Mouse (Mus musculus): Measurements from ENCODE around the gene Gm21936. TPM values are rescaled to one million over a fixed set of nuclear protein-coding genes. Genes with fewer than 3 reads are reported as not detected.
"Not testable (repeated sequence)": the region's sequence is repeated elsewhere in the genome, so short reads cannot be mapped to it uniquely, and the experiment has no call there.

Gene Gm21936
- not detected in 2 replicates for polyA plus RNA-seq (2012; ENCODE audit: insufficient read depth, insufficient read length, missing spikeins)

- not testable (repeated sequence) for H3K4me3 ChIP-seq (ENCODE audit: insufficient read depth, low read length); H3K27ac ChIP-seq (ENCODE audit: insufficient read depth, low read depth, low read length)
These were observed at the start of gene Gm21936 for GRCm38 (mm10) chr12:87795212-87795611. Gene Gm21936 (plus strand): TSS chr12:87795512.

GRCm38 (mm10) chr12:87775655-87776054 is 19.7 kb upstream of the Gm21936 start, which contains the start of gene Gm21319:
Gene Gm21319 (minus strand): TSS chr12:87775755.
- H3K27ac ChIP-seq (ENCODE audit: insufficient read depth, low read depth, low read length); H3K4me3 ChIP-seq (ENCODE audit: insufficient read depth, low read length); H3K4me1 ChIP-seq (ENCODE audit: control insufficient read depth, insufficient read depth, low read length): not testable (repeated sequence)

More at GRCm38 (mm10) chr12:87795212-87795611, at the start of gene Gm21936:
- not testable (repeated sequence) for H3K4me1 ChIP-seq (ENCODE audit: control insufficient read depth, insufficient read depth, low read length)

DNA sequence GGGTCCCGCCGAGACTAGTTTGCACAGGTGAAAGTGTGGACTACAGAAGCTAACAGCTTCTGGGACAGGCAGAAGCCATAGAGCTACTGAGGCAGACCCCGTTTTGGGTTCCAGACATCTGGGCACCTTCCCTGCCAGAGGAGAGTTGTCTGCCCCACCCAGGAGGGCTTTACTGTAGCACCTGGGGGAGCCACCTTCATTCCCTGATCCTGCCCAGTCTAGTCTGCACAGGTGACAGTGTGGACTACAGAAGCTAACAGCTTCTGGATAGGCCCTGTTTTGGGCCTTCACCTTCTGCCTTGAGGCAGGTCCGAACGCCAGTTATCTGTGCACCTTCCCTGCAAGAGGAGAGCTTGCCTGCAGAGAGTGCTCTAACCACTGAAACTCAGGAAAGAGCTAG is 2.7 kb downstream of the Gm21936 start:
- not testable (repeated sequence) for H3K27ac ChIP-seq (ENCODE audit: insufficient read depth, low read depth, low read length); H3K4me1 ChIP-seq (ENCODE audit: control insufficient read depth, insufficient read depth, low read length); H3K4me3 ChIP-seq (ENCODE audit: insufficient read depth, low read length)

GRCm38 (mm10) chr12:87816277-87816676 is 21.0 kb downstream of the Gm21936 start, which contains the start of gene BB287469:
Gene BB287469 (plus strand): TSS chr12:87816577.
- not testable (repeated sequence) for H3K4me1 ChIP-seq (ENCODE audit: control insufficient read depth, insufficient read depth, low read length); H3K4me3 ChIP-seq (ENCODE audit: insufficient read depth, low read length); H3K27ac ChIP-seq (ENCODE audit: insufficient read depth, low read depth, low read length)

- not testable (repeated sequence) for H3K27ac ChIP-seq (ENCODE audit: insufficient read depth, low read depth, low read length); H3K4me3 ChIP-seq (ENCODE audit: insufficient read depth, low read length); H3K4me1 ChIP-seq (ENCODE audit: control insufficient read depth, insufficient read depth, low read length)
These were observed 46.9 kb downstream of the Gm21936 start, which contains the start of gene Gm2001 for GRCm38 (mm10) chr12:87842239-87842638. Gene Gm2001 (minus strand): TSS chr12:87842339.

Other genes with a start within 250 kb of the Gm21936 start
- not detected in 2 replicates for gene Oog1, start 192.8 kb upstream of the Gm21936 start, polyA plus RNA-seq (2012; ENCODE audit: insufficient read depth, insufficient read length, missing spikeins)
- gene Gm4027, start 176.6 kb upstream of the Gm21936 start, polyA plus RNA-seq (2012; ENCODE audit: insufficient read depth, insufficient read length, missing spikeins), result not detected in 2 replicates
- gene Gm16381, start 150.9 kb upstream of the Gm21936 start, polyA plus RNA-seq (2012; ENCODE audit: insufficient read depth, insufficient read length, missing spikeins), result not detected in 2 replicates
- gene Gm21319, start 19.8 kb upstream of the Gm21936 start, polyA plus RNA-seq (2012; ENCODE audit: insufficient read depth, insufficient read length, missing spikeins), result not detected in 2 replicates
- gene BB287469, start 21.1 kb downstream of the Gm21936 start, polyA plus RNA-seq (2012; ENCODE audit: insufficient read depth, insufficient read length, missing spikeins), result not detected in 2 replicates
- not detected in 2 replicates for gene Gm2001, start 46.8 kb downstream of the Gm21936 start, polyA plus RNA-seq (2012; ENCODE audit: insufficient read depth, insufficient read length, missing spikeins)
- not detected in 2 replicates for gene Gm2016, start 78.6 kb downstream of the Gm21936 start, polyA plus RNA-seq (2012; ENCODE audit: insufficient read depth, insufficient read length, missing spikeins)
- not detected in 2 replicates for gene Gm2022, start 99.9 kb downstream of the Gm21936 start, polyA plus RNA-seq (2012; ENCODE audit: insufficient read depth, insufficient read length, missing spikeins)
- not detected in 2 replicates for gene Gm2035, start 124.3 kb downstream of the Gm21936 start, polyA plus RNA-seq (2012; ENCODE audit: insufficient read depth, insufficient read length, missing spikeins)
- not detected in 2 replicates for gene Gm2042, start 158.6 kb downstream of the Gm21936 start, polyA plus RNA-seq (2012; ENCODE audit: insufficient read depth, insufficient read length, missing spikeins)
- not detected in 2 replicates for gene Gm2075, start 216.3 kb downstream of the Gm21936 start, polyA plus RNA-seq (2012; ENCODE audit: insufficient read depth, insufficient read length, missing spikeins)
- not detected in 2 replicates for gene Gm6803, start 223.3 kb downstream of the Gm21936 start, polyA plus RNA-seq (2012; ENCODE audit: insufficient read depth, insufficient read length, missing spikeins)
- not detected in 2 replicates for gene Gm2056, start 231.5 kb downstream of the Gm21936 start, polyA plus RNA-seq (2012; ENCODE audit: insufficient read depth, insufficient read length, missing spikeins)